Mouse (Mus musculus): ENCODE results near the gene Mfsd11. TPM values are rescaled to one million over a fixed set of nuclear protein-coding genes. Genes with fewer than 3 reads are reported as not detected.

Gene Mfsd11
- polyA plus RNA-seq, 1 experiment from 2014 or later, result 48.0 TPM

GRCm38 (mm10) chr11:116812793-116813529, 39.3 kb upstream of the Mfsd11 start:
- H3K9me3 ChIP-seq, result no peaks in the 10 kb centered on the region
- no peaks in the 10 kb centered on the region for H3K36me3 ChIP-seq
- H3K4me2 ChIP-seq, result no peak overlapping the region
- WGBS, result 44% methylated on average over 21 of the region's 21 CpGs
- ATAC-seq (ENCODE audit: insufficient number of reproducible peaks, low FRiP score, low TSS enrichment, low read depth), result no peak
- 0 out of 2 replicates have a peak, but pooled peaks cover 7% of the 10 kb centered on the region for H3K27me3 ChIP-seq
- H3K9ac ChIP-seq, result no peak overlapping the region
- peak overlapping the region; percentile 90 for H3K27ac ChIP-seq
- H3K4me1 ChIP-seq, result peaks cover 64% of the 10 kb centered on the region
- no peak overlapping the region for H3K4me3 ChIP-seq

GRCm38 (mm10) chr11:116813610-116814009, 38.6 kb upstream of the Mfsd11 start:
- Histone ChIP-seq H3K9ac (no peak overlapping the region), H3K27ac (peak overlapping the region; percentile 90), H3K4me3 (no peak overlapping the region), H3K9me3 (no peaks in the 10 kb centered on the region), H3K4me2 (no peak overlapping the region), H3K36me3 (no peaks in the 10 kb centered on the region), H3K27me3 (0 out of 2 replicates have a peak, but pooled peaks cover 7% of the 10 kb centered on the region), H3K4me1 (peaks cover 61% of the 10 kb centered on the region)
- WGBS, result 69% methylated on average over 13 of the region's 13 CpGs
- ATAC-seq (ENCODE audit: insufficient number of reproducible peaks, low FRiP score, low TSS enrichment, low read depth), result no peak

- ATAC-seq (ENCODE audit: insufficient number of reproducible peaks, low FRiP score, low TSS enrichment, low read depth), result peak; percentile 53
- Histone ChIP-seq H3K27me3 (0 out of 2 replicates have a peak, but pooled peaks cover 7% of the 10 kb centered on the region), H3K27ac (peak overlapping the region; percentile 90), H3K4me2 (peak overlapping the region; percentile 6; the same call in 1 of the 2 replicates), H3K4me1 (peaks cover 66% of the 10 kb centered on the region), H3K36me3 (no peaks in the 10 kb centered on the region), H3K9me3 (no peaks in the 10 kb centered on the region), H3K9ac (no peak overlapping the region), H3K4me3 (no peak overlapping the region)
- 20% methylated on average over 20 of the region's 20 CpGs for whole genome bisulfite sequencing
Measured at GRCm38 (mm10) chr11:116814076-116814883, 38.0 kb upstream of the Mfsd11 start.

- WGBS, result 25% methylated on average over 7 of the region's 7 CpGs
- H3K9ac ChIP-seq, result no peak overlapping the region
- no peaks in the 10 kb centered on the region for H3K9me3 ChIP-seq
- no peak for ATAC-seq (ENCODE audit: insufficient number of reproducible peaks, low FRiP score, low TSS enrichment, low read depth)
- 0 out of 2 replicates have a peak, but pooled peaks cover 7% of the 10 kb centered on the region for H3K27me3 ChIP-seq
- H3K4me2 ChIP-seq, result peak overlapping the region; percentile 6; the same call in 1 of the 2 replicates
- peaks cover 71% of the 10 kb centered on the region for H3K4me1 ChIP-seq
- no peaks in the 10 kb centered on the region for H3K36me3 ChIP-seq
- peak overlapping the region; percentile 90 for H3K27ac ChIP-seq
- H3K4me3 ChIP-seq, result no peak overlapping the region
Measured at GRCm38 (mm10) chr11:116814884-116815415, 37.3 kb upstream of the Mfsd11 start.

GRCm38 (mm10) chr11:116816769-116817168, 35.5 kb upstream of the Mfsd11 start:
- Histone ChIP-seq H3K27ac (no peak overlapping the region), H3K4me3 (no peak overlapping the region), H3K4me2 (no peak overlapping the region), H3K36me3 (no peaks in the 10 kb centered on the region), H3K4me1 (peaks cover 67% of the 10 kb centered on the region), H3K9ac (no peak overlapping the region), H3K27me3 (no peaks in the 10 kb centered on the region), H3K9me3 (no peaks in the 10 kb centered on the region)
- ATAC-seq (ENCODE audit: insufficient number of reproducible peaks, low FRiP score, low TSS enrichment, low read depth), result no peak
- WGBS, result 72% methylated on average over 5 of the region's 5 CpGs

GRCm38 (mm10) chr11:116817567-116817966, 34.7 kb upstream of the Mfsd11 start:
- H3K36me3 ChIP-seq, result no peaks in the 10 kb centered on the region
- no peak for ATAC-seq (ENCODE audit: insufficient number of reproducible peaks, low FRiP score, low TSS enrichment, low read depth)
- H3K9ac ChIP-seq, result no peak overlapping the region
- WGBS, result 93% methylated on average over 5 of the region's 5 CpGs
- H3K4me1 ChIP-seq, result peaks cover 61% of the 10 kb centered on the region
- H3K4me2 ChIP-seq, result no peak overlapping the region
- H3K4me3 ChIP-seq, result no peak overlapping the region
- H3K9me3 ChIP-seq, result no peaks in the 10 kb centered on the region
- H3K27me3 ChIP-seq, result no peaks in the 10 kb centered on the region
- H3K27ac ChIP-seq, result no peak overlapping the region

- H3K9me3 ChIP-seq, result no peaks in the 10 kb centered on the region
- WGBS, result 28% methylated on average over 8 of the region's 8 CpGs
- no peaks in the 10 kb centered on the region for H3K36me3 ChIP-seq
- no peak overlapping the region for H3K9ac ChIP-seq
- H3K4me2 ChIP-seq, result no peak overlapping the region
- no peak for ATAC-seq (ENCODE audit: insufficient number of reproducible peaks, low FRiP score, low TSS enrichment, low read depth)
- H3K4me3 ChIP-seq, result no peak overlapping the region
- H3K27ac ChIP-seq, result peak overlapping the region; percentile 51
- H3K4me1 ChIP-seq, result peaks cover 49% of the 10 kb centered on the region
- no peaks in the 10 kb centered on the region for H3K27me3 ChIP-seq
Measured at GRCm38 (mm10) chr11:116818722-116819121, 33.5 kb upstream of the Mfsd11 start.

GRCm38 (mm10) chr11:116819932-116820593, 32.2 kb upstream of the Mfsd11 start:
- Histone ChIP-seq H3K9me3 (no peaks in the 10 kb centered on the region), H3K4me3 (no peak overlapping the region), H3K27me3 (no peaks in the 10 kb centered on the region), H3K4me1 (peaks cover 36% of the 10 kb centered on the region), H3K27ac (0 out of 2 replicates have a peak overlapping the region, but pooled peaks have one; percentile 7), H3K4me2 (no peak overlapping the region), H3K9ac (no peak overlapping the region), H3K36me3 (no peaks in the 10 kb centered on the region)
- WGBS, result 76% methylated on average over 5 of the region's 5 CpGs
- no peak for ATAC-seq (ENCODE audit: insufficient number of reproducible peaks, low FRiP score, low TSS enrichment, low read depth)

GRCm38 (mm10) chr11:116821057-116821940, 30.9 kb upstream of the Mfsd11 start:
- Histone ChIP-seq H3K9me3 (no peaks in the 10 kb centered on the region), H3K27ac (no peak overlapping the region; the same call in 1 of the 2 replicates), H3K27me3 (no peaks in the 10 kb centered on the region), H3K4me2 (no peak overlapping the region), H3K36me3 (no peaks in the 10 kb centered on the region), H3K9ac (no peak overlapping the region), H3K4me3 (no peak overlapping the region), H3K4me1 (peaks cover 34% of the 10 kb centered on the region)
- WGBS, result 73% methylated on average over 13 of the region's 13 CpGs
- ATAC-seq (ENCODE audit: insufficient number of reproducible peaks, low FRiP score, low TSS enrichment, low read depth), result no peak

GRCm38 (mm10) chr11:116822215-116822614, 30.0 kb upstream of the Mfsd11 start:
- H3K36me3 ChIP-seq, result no peaks in the 10 kb centered on the region
- no peak overlapping the region for H3K27ac ChIP-seq
- no peak for ATAC-seq (ENCODE audit: insufficient number of reproducible peaks, low FRiP score, low TSS enrichment, low read depth)
- no peak overlapping the region for H3K4me2 ChIP-seq
- H3K27me3 ChIP-seq, result no peaks in the 10 kb centered on the region
- H3K4me1 ChIP-seq, result peaks cover 37% of the 10 kb centered on the region
- H3K9ac ChIP-seq, result no peak overlapping the region
- no peak overlapping the region for H3K4me3 ChIP-seq
- no peaks in the 10 kb centered on the region for H3K9me3 ChIP-seq
- 77% methylated on average over 10 of the region's 10 CpGs for WGBS

- H3K9ac ChIP-seq, result no peak overlapping the region
- WGBS, result 92% methylated on average over 10 of the region's 10 CpGs
- no peak overlapping the region for H3K4me2 ChIP-seq
- no peaks in the 10 kb centered on the region for H3K27me3 ChIP-seq
- H3K36me3 ChIP-seq, result no peaks in the 10 kb centered on the region
- no peak for ATAC-seq (ENCODE audit: insufficient number of reproducible peaks, low FRiP score, low TSS enrichment, low read depth)
- H3K9me3 ChIP-seq, result no peaks in the 10 kb centered on the region
- peaks cover 40% of the 10 kb centered on the region for H3K4me1 ChIP-seq
- no peak overlapping the region for H3K27ac ChIP-seq
- H3K4me3 ChIP-seq, result no peak overlapping the region
Measured at GRCm38 (mm10) chr11:116822626-116823025, 29.6 kb upstream of the Mfsd11 start.
